Mouse (Mus musculus) ES-E14 (cell line): Measurements from ENCODE around the gene Rnf130. TPM values are rescaled to one million over a fixed set of nuclear protein-coding genes. Genes with fewer than 3 reads are reported as not detected.
A peak's percentile ranks its signal among the peaks of the same experiment; 100 is the strongest.

Experiments used
- DNase-seq: peaks from one replicate; pipeline ENCODE4 v3.0.0-alpha.2; 2013; ENCODE audit warnings: low read depth, low spot score
- H3K27ac ChIP-seq: 2 replicates; pipeline ENCODE4 v1.5.1; 2012; ENCODE audit warnings: low read depth, mild to moderate bottlenecking, low read length, moderate library complexity, mixed read lengths; ENCODE audit not compliant: poor library complexity, insufficient read depth, severe bottlenecking
- H3K36me3 ChIP-seq: 2 replicates; pipeline ENCODE4 v1.6.1; 2012; ENCODE audit warnings: mild to moderate bottlenecking, low read length, moderate library complexity, mixed read lengths; ENCODE audit not compliant: control insufficient read depth, poor library complexity, insufficient read depth, severe bottlenecking
- H3K4me1 ChIP-seq, 2 experiments: fragments of 150-350 bp in 1 of 2; sonication (generic) in 1 of 2; 2 replicates each; pipeline ENCODE4 v1.6.1; 2012; ENCODE audit warnings: low read length in 2 of 2, mild to moderate bottlenecking in 1 of 2, mixed read lengths in 1 of 2; ENCODE audit not compliant: control insufficient read depth in 2 of 2, insufficient read depth in 2 of 2, poor library complexity in 1 of 2
- H3K4me3 ChIP-seq, 2 experiments: fragments of 150-350 bp in 1 of 2; sonication (generic) in 1 of 2; 2 replicates each; pipeline ENCODE4 v1.5.1; 2012; ENCODE audit warnings: low read length in 2 of 2, low read depth in 1 of 2, mild to moderate bottlenecking in 1 of 2, mixed read lengths in 1 of 2; ENCODE audit not compliant: insufficient read depth in 1 of 2, poor library complexity in 1 of 2, severe bottlenecking in 1 of 2
- H3K9ac ChIP-seq: 2 replicates; pipeline ENCODE4 v1.6.1; 2012; ENCODE audit warnings: low read depth, mild to moderate bottlenecking, low read length, mixed read lengths; ENCODE audit not compliant: poor library complexity, insufficient read depth, severe bottlenecking
- H3K9me3 ChIP-seq: fragments of 150-350 bp; sonication (generic); 2 replicates; pipeline ENCODE4 v1.6.1; 2012; ENCODE audit warnings: low read depth, mild to moderate bottlenecking, low read length; ENCODE audit not compliant: control insufficient read depth, insufficient read depth
- CHD2 ChIP-seq: IDR thresholded peaks from 2 replicates; pipeline ENCODE4 v1.6.1; 2014; ENCODE audit warnings: mild to moderate bottlenecking, low read depth, low read length, inconsistent platforms
- HCFC1 ChIP-seq: IDR thresholded peaks from 2 replicates; pipeline ENCODE4 v1.6.1; 2012; ENCODE audit warnings: low read length, inconsistent platforms, borderline replicate concordance; ENCODE audit not compliant: insufficient read depth
- MAFK ChIP-seq: IDR thresholded peaks from 2 replicates; pipeline ENCODE4 v1.6.1; 2014; ENCODE audit warnings: mild to moderate bottlenecking, low read depth, low read length, inconsistent platforms; ENCODE audit not compliant: insufficient read depth
- ZC3H11A ChIP-seq: IDR thresholded peaks from 2 replicates; pipeline ENCODE4 v1.6.1; 2012; ENCODE audit warnings: low read depth, mild to moderate bottlenecking, inconsistent platforms, low read length, borderline replicate concordance
- ZNF384 ChIP-seq: IDR thresholded peaks from 2 replicates; pipeline ENCODE4 v1.6.1; 2012; ENCODE audit warnings: low read depth, low read length, inconsistent platforms
- in situ Hi-C, 2 experiments: fragments of 600-800 bp; cut with MboI; formaldehyde crosslinking; loops; one replicate each; pipeline ENCODE4 v1.15.1; 2025; ENCODE audit warnings: low sequenced_read_pairs in 2 of 2, inconsistent platforms in 1 of 2; ENCODE audit not compliant: unreplicated experiment in 2 of 2
- total RNA-seq: library from RNA; depleted of rRNA; stranded (reverse); fragments of 300-350 nt; gene quantifications from 2 replicates; pipeline ENCODE4 v1.2.3, GENCODE M21; 2012

Rnf130 gene
- total RNA-seq, 1 experiment = 25.0 TPM

DNA sequence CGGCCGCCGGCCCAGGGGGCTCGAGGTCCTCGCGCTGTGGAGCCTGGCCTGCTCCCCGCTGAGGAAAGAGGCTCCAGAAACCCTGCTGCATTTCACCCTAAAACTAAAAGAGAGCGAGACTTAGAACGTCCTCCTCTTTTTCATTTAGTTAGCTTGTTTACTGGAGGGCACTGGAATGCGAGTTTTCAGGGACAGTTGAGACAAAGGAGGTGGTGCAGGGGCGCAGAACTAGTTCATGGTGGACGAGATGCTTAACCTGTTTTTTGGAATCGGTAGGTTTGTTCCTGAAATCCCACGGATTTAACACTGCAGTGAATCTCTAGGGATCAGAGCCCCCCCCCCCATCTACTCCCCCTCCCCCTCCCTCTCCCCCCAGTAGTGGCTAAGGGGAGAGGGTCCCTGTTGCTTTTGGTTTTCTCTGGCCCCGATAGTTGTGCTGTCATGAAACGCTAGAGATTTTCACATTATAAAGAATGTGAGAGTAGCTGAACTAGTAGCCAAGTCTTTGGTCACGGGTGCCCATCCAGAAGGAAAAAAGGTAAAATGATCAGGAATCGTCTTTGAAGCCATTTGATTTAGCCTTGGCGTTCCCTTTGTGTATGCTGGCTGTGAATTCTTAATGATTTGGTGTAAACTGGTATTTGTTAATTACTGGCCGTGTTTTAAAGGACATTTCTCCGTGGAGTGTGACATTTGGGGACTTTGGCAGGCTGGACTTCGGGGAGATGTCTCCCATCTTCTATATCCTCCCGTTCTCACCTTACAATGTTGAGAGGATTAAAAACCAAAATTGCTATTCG lies 775 bp downstream of the Rnf130 start:
- Histone ChIP-seq H3K36me3 (no peaks in the 10 kb centered on the region), H3K9ac (peak overlapping the region; percentile 75), H3K9me3 (no peaks in the 10 kb centered on the region), H3K4me3 (peak overlapping the region; percentile 73 to 80), H3K4me1 (0 out of 4 replicates have a peak, but pooled peaks cover 0 to 2% of the 10 kb centered on the region in 2 experiments), H3K27ac (no peak overlapping the region)
- DNase-seq = no peak
- no peak for TF ChIP-seq HCFC1
- no peak for TF ChIP-seq MAFK
- TF ChIP-seq ZNF384 = no peak
- no peak for TF ChIP-seq CHD2
- no peak for TF ChIP-seq ZC3H11A
- in situ Hi-C loops = no loop called here

DNA sequence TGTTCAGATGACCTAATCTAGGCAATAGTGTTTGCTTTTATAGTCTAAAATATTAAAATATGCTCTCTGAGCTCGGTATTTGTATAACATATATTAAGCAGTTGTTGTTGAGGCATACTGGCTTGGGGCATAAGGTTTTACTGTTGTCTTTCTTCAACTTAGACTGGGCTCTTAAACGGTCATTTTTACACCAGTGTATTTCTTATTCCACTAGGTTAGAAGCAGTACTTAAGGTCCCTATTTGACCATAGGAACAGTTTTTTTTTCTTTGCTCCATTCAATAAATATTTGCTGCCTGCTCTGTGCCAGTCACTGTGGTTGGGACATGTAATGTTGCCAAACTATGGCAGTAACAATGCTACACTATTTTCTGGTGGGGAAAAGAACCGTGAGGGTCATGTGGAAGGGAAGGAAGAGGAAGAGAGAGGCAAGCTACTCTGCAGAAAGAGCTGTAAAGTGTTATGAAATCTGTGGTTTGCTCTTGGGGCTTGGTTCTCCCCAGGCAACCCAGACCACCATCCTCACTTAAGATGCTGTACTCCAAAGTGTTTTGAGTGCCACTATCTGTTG lies 1.5 kb downstream of the Rnf130 start:
- no peaks in the 10 kb centered on the region for H3K9me3 ChIP-seq

GRCm38 (mm10) chr11:50028416-50028815 lies 3.3 kb downstream of the Rnf130 start:
- H3K9me3 ChIP-seq = no peaks in the 10 kb centered on the region
- TF ChIP-seq HCFC1 = no peak
- TF ChIP-seq CHD2 = no peak
- TF ChIP-seq ZNF384 = no peak
- TF ChIP-seq MAFK = no peak
- TF ChIP-seq ZC3H11A = no peak
- no peaks in the 10 kb centered on the region for H3K36me3 ChIP-seq
- no peak overlapping the region for H3K4me3 ChIP-seq
- 0 out of 4 replicates have a peak, but pooled peaks cover 0 to 2% of the 10 kb centered on the region in 2 experiments for H3K4me1 ChIP-seq
- DNase-seq = no peak
- H3K27ac ChIP-seq = no peak overlapping the region
- no peak overlapping the region for H3K9ac ChIP-seq
- in situ Hi-C loops = no loop called here

More for the DNA sequence above, 1.5 kb downstream of the Rnf130 start:
- H3K27ac ChIP-seq = no peak overlapping the region
- H3K4me1 ChIP-seq = 0 out of 4 replicates have a peak, but pooled peaks cover 0 to 2% of the 10 kb centered on the region in 2 experiments
- H3K9ac ChIP-seq = no peak overlapping the region
- in situ Hi-C loops = no loop called here
- DNase-seq = no peak
- TF ChIP-seq CHD2 = no peak
- TF ChIP-seq ZC3H11A = no peak
- no peak for TF ChIP-seq ZNF384
- TF ChIP-seq MAFK = no peak
- TF ChIP-seq HCFC1 = no peak
- no peaks in the 10 kb centered on the region for H3K36me3 ChIP-seq
- no peak overlapping the region for H3K4me3 ChIP-seq

- TF ChIP-seq HCFC1 = no peak
- no peak for TF ChIP-seq CHD2
- no peak for TF ChIP-seq ZNF384
- TF ChIP-seq MAFK = no peak
- no peak for TF ChIP-seq ZC3H11A
- no peaks in the 10 kb centered on the region for H3K9me3 ChIP-seq
- no peaks in the 10 kb centered on the region for H3K36me3 ChIP-seq
- H3K4me1 ChIP-seq = no peaks in the 10 kb centered on the region
- no peak overlapping the region for H3K4me3 ChIP-seq
- DNase-seq = no peak
- no peak overlapping the region for H3K27ac ChIP-seq
- H3K9ac ChIP-seq = no peak overlapping the region
- in situ Hi-C loops = no loop called here
These were observed 9.0 kb downstream of the Rnf130 start for GRCm38 (mm10) chr11:50034155-50034554.
